Mouse (Mus musculus) v-Abl transformed pro-B cells (cell line): ENCODE measurements around the gene Dcun1d4.

Source experiments
- in situ Hi-C, 2 experiments: fragments of 400-800 bp; cut with MboI; formaldehyde crosslinking; loops; one replicate each; pipeline ENCODE4 v1.15.1; 2025; ENCODE audit not compliant: unreplicated experiment in 2 of 2

The Dcun1d4 gene

GRCm38 (mm10) chr5:73491837-73492720 is 11.3 kb downstream of the Dcun1d4 start:
- in situ Hi-C loops, result loop anchor here (25.0 kb wide), 2 partner anchors 570 to 1545 kb away; partner anchors contain the start of genes Chic2 (in 1 of the 2) and Usp46 (in 1 of the 2)

GRCm38 (mm10) chr5:73497401-73497800 is 16.6 kb downstream of the Dcun1d4 start:
- in situ Hi-C loops, result loop anchor here (25.0 kb wide), 2 partner anchors 565 to 1540 kb away; partner anchors contain the start of genes Chic2 (in 1 of the 2) and Usp46 (in 1 of the 2)

- in situ Hi-C loops, result loop anchor here (25.0 kb wide), 2 partner anchors 564 to 1539 kb away; partner anchors contain the start of genes Chic2 (in 1 of the 2) and Usp46 (in 1 of the 2)
Observed at GRCm38 (mm10) chr5:73498559-73498958, 17.8 kb downstream of the Dcun1d4 start.

GRCm38 (mm10) chr5:73500867-73501440 is 20.2 kb downstream of the Dcun1d4 start:
- in situ Hi-C loops, result no loop called here

GRCm38 (mm10) chr5:73502422-73502821 is 21.6 kb downstream of the Dcun1d4 start:
- in situ Hi-C loops, result no loop called here

- in situ Hi-C loops, result no loop called here
Observed at GRCm38 (mm10) chr5:73503015-73503757, 22.4 kb downstream of the Dcun1d4 start.

GRCm38 (mm10) chr5:73511074-73511473 is 30.3 kb downstream of the Dcun1d4 start:
- in situ Hi-C loops, result no loop called here

- in situ Hi-C loops, result no loop called here
Observed at GRCm38 (mm10) chr5:73512241-73512640, 31.4 kb downstream of the Dcun1d4 start.

GRCm38 (mm10) chr5:73512661-73513060 is 31.9 kb downstream of the Dcun1d4 start:
- in situ Hi-C loops, result no loop called here

- in situ Hi-C loops, result no loop called here
Observed at GRCm38 (mm10) chr5:73514202-73514601, 33.4 kb downstream of the Dcun1d4 start.

GRCm38 (mm10) chr5:73517299-73517698 is 36.5 kb downstream of the Dcun1d4 start:
- in situ Hi-C loops, result no loop called here

- in situ Hi-C loops, result no loop called here
Observed at GRCm38 (mm10) chr5:73518424-73519211, 37.8 kb downstream of the Dcun1d4 start.

GRCm38 (mm10) chr5:73520787-73521186 is 40.0 kb downstream of the Dcun1d4 start:
- in situ Hi-C loops, result no loop called here

- in situ Hi-C loops, result no loop called here
Observed at GRCm38 (mm10) chr5:73523227-73523626, 42.4 kb downstream of the Dcun1d4 start.

GRCm38 (mm10) chr5:73524300-73525000 is 43.6 kb downstream of the Dcun1d4 start:
- in situ Hi-C loops, result no loop called here

- in situ Hi-C loops, result no loop called here
Observed at GRCm38 (mm10) chr5:73532222-73532621, 51.4 kb downstream of the Dcun1d4 start.

- in situ Hi-C loops, result no loop called here
Observed at GRCm38 (mm10) chr5:73532879-73533278, 52.1 kb downstream of the Dcun1d4 start.

- in situ Hi-C loops, result no loop called here
Observed at GRCm38 (mm10) chr5:73537669-73538068, 56.9 kb downstream of the Dcun1d4 start.

- in situ Hi-C loops, result no loop called here
Observed at GRCm38 (mm10) chr5:73538586-73539298, 57.9 kb downstream of the Dcun1d4 start.
